Mouse (Mus musculus) cerebellum, adult 11 months (tissue): ENCODE results near the gene 5730522E02Rik.

Source experiments
- DNase-seq: peaks from one replicate; pipeline ENCODE4 v3.0.0; 2022

Gene 5730522E02Rik

DNA sequence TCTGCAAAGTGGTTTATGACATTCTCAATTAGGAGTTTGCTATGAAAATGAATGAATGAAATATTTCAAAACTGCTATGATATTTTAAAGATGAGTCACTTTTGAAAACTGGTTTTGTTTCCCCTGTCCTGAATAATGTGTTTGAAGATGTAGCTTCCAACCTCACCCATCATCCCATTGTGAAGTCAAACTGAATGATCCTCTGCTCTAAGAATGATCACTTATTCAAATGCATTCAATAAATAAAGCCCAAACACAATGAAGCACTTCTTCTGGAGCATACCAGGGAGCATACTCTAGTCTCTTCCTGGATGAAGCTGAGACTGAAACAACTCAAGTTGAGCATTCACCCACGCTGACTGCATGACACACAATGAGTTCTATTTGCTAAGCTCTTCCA lies 438.3 kb downstream of the 5730522E02Rik start:
- DNase-seq, result no peak

DNA sequence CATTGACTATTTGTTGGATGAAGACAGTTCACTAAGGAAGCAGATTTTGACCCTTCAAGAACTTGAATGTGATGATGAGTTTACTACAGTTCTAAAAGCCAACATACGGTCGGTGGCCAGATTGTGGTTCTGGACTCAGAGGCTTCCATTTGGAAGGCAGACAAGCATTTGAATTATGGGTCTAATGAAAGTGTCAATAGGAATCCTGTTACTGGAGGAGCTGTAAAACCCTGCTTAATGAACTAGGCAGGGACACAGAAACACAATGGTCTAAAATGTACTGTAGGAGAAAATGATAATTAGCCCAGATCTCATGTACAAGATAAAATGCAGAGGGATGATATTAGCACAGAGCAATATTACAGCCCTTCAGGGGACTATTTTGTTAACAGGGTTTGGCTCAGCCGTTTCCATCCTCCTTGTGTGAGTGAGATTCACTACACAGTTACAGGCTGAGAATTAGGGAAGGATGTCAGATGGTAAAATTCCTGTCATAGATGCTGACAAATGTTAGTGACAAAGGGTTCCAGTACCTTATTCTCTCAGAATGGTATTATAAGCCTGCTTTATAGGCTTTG lies 439.5 kb downstream of the 5730522E02Rik start:
- no peak for DNase-seq

DNA sequence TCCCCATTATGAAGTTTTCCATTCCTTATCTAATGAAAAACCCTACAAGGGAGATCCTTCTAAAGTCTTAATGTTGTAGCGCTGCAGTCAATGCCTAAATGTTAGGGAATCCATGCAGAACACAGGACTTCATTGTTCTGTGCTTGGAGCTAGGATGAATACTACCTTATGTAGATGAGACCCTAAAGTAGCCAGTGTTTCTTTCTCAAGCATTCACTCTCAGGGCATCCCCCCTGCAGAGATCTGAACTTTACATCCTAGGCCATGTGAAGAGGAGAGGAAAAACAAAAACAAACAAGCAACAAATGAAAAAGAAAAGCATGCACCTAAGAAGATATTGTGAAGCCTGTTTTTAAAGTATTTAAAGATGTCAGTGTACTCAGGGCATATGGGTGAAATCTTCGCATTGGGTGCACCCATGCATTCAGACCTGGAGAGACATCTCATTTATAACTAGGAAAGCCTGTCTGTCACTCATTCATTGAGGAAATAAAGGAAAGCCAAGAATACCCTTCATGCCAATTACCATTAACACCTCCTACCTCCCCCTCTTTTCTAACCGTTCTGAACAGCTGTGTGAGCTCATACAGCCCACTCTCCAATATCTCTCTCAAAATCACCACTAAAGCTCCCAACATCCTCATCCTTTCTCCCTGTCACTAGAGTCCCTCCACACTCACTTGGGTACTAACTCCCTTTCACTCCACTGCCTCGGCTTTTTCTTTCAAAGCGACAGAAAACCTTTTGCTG lies 442.8 kb downstream of the 5730522E02Rik start:
- DNase-seq, result no peak

DNA sequence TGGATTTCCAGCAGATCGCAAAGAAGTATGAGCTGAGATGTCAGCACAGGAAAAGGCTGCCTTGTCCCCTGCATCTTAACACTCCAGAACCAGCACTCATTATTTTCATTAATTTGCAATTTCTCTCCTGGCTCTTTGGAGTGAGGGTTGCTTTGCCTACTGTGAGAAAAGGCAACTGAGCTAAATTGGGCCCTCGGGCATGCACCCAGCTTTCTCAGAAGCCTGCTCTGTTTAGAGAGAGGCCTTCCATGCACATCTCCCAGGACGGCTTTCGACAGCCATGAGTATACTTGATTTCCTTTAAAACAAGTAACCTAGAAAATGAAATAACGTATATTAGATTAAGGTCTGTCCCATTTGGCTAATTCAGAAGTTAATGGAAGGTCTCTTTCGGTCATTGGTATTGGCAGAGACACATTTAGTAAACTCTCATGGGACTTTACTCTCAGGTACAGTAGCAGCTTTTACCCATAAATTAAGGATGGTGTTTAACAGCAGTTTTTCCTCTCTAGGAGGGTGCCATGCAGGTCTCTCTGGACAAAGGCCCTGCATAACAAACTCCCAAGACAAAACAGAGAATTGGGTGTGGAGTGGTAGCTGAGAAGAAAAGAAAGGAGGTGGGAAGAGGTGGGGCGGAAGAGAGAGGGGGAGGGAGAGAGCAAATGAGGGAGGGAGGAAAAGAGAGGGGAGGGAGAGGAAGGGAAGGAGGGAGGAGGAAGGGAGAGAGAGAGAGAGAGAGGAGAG lies 457.2 kb downstream of the 5730522E02Rik start:
- no peak for DNase-seq

DNA sequence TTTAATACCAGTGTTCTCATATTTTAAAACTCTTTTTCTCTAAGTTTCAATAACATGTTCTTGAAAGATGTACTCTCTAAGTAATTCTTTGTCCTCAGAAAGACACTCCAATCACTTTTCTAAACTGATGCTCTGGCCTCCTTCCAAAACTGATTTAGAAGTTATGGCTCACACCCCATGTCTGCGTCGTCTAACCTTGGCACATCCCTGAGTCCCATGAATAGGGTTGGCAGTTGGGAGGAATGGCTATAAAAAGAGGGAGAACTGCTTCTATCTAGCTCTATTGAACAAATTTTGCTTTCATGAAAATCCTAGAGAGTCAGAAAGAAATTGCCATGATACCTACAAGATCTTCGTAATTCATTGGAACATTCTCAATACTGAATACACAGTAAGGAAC lies 458.1 kb downstream of the 5730522E02Rik start:
- no peak for DNase-seq

DNA sequence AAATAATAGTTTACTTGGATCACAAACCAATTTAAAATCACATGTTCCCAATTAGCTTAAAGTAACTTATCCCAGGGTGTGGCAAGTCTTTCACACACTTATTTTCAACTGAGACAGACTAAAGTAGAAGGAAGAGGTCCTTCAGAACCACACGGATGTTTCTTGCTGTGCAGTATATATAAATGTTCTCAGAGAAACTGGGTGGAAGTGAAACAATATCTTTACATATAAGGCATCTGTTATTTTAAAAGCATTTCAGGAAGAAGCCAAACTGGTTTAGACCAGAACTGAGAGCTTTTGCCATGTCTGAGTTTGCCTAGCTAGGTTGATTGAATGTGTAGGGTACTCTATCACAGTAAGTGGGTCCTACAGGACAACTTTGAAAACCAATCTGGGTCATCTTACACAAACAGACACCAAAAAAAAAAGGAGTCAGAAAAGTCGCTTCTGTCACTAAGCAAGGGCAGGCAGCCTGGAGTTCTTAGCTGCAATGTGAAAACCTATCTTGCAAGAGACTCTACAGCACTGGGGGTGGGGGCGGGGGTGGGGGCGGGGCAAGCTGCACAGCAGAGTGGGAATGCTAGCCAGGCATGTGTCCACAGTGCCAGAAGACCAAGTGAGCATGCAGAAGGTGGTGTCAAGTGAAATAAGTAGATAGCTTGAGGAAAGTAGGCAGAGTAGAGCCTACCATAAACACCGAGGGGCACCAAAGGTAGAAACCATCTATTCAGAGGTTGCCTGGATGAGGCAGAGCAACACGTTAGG lies 463.3 kb downstream of the 5730522E02Rik start:
- DNase-seq, result no peak

DNA sequence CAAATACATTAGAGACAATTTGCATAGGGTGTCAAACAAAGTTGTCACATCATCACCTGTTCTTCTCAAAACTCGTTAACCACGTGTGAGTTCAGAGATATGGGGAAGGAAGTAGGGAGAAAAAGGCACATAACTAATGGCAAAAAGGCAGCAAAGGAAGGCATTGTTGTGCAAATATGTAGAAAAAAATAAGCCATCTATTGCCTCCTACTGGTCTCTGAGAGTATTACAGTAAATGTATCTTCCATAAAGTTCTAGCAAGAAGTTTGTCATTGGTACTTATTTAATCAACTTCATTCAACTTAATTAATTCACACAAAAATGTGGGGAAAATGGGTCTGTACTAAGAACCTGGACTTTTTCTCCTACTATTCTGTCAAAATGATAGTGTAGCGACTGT lies 466.9 kb downstream of the 5730522E02Rik start:
- no peak for DNase-seq

DNA sequence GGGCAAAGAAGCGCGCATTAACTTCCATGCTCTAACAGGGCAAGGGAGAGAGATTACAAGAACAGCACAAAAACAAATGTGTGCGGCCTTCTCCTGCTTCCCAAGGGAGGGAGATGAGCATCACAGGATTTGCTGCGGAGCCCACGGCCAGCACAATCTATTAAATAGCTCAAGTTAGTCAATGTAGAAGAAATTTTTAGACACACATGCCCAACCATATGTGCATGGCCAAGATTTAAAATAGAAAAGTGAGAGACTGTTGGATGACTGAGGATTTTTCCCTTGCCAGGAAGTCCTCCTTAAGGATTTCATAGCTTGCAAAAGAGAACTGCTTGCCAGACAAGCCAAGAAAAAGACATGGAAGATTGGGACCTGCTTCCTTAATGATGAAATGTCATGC lies 473.3 kb downstream of the 5730522E02Rik start:
- no peak for DNase-seq

DNA sequence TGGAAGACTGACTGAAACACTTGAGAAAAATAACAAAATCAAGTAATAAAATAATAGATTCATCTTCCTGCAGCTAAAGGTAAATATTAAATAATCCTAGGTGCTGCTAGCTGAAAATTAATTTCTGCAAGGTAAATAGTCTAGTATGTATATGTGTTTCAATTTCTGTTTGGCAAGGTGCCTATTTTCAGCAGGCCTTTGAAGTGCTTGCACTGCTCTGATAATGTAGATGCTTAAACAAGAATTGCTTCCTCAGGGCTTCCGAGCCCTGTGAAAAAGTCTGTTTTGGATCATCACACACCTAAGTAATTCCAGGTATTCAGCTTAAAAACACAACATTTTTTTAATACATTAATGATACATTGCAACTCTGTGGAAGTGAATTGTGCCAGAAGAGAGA lies 481.1 kb downstream of the 5730522E02Rik start:
- no peak for DNase-seq

DNA sequence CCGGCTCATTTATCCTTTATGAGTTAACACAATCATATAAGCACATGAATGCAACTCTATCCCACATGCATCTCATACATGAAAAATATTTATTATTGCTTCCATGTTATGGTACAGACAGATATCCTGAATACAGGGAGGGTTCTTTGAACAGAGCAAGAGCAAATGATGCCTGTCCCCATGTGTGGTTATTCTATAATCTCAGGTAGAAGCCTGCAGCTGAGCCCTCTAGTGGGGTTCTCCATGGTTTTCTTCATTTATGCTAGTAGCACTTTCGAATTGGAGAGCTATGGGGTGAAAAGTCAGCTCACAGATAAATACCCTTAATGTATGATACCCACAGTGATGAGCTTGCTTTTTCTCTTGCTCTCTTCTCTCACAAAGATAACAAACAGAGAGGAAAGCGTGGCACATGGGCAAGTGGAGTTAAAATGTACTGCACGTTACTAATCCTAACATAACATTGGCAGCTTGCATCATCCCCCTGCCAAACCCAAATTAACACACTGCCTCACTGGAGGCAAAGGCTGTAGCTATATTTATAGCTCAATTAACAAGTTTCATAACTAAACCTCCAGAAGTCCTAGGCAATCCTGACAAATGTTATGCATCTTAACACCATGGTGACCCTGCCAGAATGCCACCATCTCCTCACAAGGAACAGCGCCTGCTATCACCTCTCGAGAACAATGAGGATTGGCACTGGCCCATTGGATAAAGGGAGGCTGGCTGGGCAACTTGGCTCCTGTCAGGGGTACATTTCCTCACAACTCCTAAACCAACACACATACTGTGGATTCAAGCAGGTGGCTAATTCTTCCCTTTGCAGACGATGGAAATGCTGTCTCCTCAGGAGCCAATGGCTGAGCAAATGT lies 494.9 kb downstream of the 5730522E02Rik start:
- DNase-seq, result no peak

DNA sequence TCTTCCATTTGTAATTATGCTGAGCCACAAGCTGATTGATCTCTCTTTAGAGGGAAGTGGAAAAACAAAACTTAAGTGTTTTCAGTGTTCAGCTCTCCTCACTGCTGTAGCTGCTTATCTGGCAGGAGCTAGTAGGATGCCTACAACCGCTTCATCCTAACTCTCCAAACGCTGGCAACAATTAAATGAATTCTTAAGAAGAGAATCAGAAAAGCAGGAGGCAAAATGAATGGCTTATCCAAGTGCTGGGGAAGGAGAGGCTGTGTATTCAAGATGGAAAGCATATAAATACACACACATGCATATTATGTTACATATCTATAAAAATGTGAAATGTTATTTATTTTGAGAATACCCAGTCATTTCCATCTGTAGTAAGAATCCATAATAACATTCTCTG lies 500.0 kb downstream of the 5730522E02Rik start:
- DNase-seq, result no peak

DNA sequence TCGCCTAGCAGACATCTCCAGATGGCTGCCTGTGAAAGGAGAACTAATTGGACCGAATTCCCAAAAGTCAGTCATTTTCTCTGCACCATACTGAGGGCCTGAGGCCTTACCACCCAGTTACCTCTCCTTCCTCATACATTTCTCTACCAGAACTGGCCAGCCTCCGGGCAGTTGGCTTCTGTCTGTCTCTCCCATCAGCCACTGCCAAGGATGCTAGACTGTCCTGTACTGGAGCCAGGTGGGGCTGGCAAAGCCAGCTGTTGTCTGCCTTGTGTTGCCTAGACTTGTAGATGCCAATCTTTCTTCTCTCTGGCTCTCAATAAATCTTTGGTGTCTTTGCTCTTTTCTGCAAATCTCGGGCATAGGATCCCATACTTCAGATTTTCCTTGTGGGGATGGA lies 500.7 kb downstream of the 5730522E02Rik start:
- DNase-seq, result no peak

DNA sequence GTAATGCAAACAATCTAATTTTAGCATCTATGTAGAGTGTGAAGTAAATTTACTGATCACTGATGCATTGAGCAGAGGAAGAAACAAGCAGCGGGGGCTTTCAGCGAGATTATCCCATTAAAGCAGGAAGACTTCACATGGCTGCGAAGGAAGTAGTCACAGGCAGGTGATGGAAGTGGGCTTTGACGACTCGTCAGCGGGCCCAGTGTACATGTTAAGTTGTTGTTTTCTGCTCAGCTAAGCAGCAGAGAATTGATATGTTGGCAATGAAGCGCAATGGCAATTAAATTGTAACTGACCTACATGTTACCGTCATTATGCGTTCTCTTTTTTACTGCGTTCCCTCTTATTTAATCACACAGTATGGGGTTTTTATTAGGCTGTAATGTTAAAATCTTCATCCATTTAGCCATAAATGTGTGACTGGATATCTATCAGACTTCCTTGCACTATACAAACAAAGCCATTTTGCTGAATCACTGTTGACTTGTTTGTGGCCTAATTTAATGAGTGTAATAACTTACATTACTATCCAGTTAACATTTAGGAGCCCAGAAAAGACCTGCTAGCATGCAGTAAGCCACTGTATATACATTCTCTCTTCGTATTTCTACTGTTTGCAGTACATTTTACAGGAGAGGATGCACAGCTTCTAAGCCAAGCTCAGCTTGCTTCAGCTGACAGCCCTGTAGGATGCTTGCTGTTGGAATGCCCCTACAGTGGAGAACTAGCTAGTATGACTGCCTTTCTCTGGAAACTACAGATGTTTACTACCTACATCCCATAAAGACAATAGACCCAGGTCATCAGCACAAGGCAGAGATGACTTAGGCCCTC lies 506.0 kb downstream of the 5730522E02Rik start:
- DNase-seq, result no peak

DNA sequence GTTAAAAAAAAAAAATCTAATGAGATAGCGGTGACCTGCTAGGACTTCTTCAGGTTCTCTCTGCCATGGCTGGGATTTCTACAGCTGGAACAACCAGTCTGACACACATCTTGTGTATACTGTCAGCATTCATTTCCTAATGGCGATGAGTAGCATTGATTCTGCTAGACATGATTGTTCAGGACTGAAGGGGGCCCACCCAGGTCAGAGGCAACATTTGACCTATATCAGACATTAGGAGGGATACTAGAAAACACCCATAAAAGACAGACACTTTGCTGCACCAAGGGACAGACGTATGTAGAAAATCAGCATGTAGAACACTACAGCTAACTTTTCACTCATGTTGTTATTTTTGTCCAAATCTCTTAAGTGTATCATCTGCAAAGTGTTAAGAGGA lies 507.8 kb downstream of the 5730522E02Rik start:
- DNase-seq, result no peak

DNA sequence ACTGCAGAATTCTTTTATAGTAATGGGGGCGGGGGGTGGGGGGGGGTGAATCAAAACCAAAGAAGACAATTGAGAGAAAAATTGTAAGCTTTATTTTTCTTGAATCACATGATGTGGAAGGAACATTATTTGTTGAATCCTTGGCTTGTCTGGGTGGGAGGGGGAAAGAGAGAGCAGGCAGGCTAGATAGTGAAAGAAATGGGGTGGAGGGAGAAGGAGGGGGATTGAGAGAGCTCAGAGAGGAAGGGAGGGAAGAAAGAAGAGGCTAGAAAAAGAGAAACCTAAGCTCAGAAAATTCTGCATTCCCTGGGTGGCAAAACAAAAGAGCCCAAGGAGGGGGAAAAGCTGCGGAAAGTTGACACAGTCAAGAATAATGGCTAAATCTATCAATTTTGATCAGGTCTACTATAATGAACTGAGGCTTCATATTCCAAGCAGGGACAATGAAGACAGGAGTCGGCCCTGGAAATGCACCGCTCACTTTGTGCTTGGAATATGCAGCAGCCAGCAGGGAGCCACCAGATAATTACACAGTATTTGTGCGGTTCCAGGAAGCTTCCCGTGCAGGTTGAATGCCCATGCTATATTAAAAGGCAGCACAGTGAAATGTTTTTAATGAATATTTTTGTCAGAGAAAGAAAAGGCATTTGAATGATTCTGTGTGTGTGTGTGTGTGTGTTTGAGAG lies 512.9 kb downstream of the 5730522E02Rik start:
- no peak for DNase-seq

DNA sequence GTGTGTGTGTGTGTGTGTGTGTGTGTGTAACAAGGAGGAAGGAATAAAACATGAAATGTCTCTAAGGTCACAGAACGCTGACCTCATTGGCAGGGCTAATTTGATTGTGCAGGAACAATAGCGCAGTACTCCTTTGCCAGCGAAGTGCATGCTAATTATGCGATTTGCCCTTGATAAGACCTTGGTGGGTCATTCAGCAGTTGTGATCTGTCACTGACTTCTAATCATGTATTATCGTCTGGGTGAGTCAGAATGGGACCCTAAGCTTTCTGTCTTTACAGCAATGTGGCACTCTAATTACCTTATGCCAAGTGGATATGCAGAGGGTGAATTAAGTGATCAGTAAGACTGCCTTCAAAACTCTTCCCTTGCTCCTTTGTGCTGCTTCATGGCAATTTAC lies 514.4 kb downstream of the 5730522E02Rik start:
- DNase-seq, result no peak

DNA sequence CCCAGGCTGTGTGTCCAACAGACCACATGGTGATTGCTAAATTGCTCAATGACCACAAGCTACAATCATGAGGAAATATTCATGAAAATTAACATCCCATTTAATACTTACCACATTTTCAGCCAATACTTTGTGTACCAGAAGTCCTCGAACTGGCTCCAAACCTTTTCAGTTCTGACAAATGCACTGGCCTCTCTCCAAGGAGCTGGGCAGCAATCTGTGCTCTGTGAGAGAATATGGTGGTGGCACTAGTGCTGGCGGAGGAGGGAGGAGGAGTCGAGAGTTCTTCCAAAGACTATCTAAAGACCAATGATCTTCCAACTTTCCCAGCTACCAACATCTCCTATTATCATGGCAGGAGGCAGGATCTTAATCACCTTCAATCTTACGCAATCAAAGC lies 525.8 kb downstream of the 5730522E02Rik start:
- DNase-seq, result no peak

DNA sequence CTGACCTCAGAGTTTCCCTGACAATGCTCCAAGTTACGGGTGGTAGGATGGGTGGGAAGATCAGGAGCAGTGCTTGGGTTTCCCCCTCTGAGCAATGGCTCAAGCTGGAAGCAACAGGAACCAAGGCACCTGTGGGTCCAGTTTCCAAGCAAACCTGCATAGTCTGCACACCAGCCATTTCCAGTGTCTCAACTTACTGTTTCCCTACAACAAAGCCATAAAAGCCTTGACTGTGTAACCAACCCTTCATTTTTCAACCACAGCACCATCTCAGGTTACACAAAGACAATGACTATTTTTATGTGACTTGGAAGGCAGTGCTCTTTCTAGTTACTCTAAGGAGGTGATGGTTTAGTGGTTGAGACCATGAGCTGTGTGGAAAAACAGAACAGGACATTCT lies 530.7 kb downstream of the 5730522E02Rik start:
- DNase-seq, result no peak

DNA sequence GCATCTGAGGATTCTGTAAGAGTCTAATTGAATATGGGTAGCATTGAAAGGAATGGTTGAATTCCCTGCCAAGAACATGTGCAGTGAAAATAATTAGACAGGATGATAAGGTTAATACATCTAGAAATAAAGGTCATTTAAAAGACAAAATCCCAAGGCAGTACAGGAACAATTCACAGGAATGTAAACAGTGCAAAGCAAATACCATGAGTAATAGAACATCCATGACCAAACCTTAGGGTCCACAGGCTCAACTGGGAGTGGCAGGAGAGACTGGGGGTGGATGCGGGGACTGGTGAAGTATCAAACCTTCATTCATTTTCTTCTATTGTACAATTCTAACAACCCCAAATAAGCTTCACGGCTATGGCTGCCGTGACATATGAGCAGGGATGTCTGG lies 536.4 kb downstream of the 5730522E02Rik start:
- no peak for DNase-seq

DNA sequence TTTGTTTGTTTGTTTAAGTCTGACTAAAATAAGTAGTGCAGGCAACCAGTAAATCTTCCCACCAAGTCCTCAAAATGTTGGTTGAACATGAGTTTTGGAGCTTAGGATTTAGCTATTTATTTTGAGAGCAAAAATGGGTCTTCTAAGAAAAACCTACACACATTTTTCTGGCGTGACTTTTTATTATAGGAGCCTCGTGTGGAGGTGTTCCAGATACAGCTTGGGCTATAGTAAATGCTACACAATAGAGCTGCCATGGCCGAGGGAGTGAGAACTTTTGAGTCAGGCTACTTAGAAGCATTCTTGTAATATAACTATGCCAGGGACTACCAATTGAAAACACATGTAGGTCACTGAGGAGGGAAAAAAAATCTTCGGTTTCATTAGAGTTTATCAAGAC lies 540.5 kb downstream of the 5730522E02Rik start:
- no peak for DNase-seq

DNA sequence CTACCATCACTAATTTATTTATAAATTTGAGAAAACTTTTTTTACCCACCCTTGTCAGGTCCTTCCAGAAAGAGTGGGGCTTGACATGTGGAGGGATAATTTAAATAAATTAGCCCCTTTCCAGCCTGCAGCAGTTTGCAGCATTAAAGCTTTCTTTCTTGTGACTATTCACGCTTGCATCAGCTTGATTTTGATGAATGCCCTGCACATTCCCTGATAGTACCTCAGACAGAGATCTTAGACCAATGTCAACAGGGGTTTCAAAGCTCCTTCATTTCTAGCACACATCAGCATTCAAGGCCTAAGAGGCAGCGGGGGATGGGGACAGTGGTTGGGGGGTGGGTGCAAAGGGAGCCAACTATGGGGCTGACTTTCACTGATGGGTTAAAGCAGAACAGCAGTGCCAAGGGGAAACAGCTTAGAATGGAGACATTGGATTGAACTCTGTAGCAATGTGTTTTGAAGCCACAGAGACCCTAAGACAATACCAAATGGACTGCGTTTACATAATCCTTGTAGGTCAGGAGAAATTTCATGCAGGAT lies 545.9 kb downstream of the 5730522E02Rik start:
- DNase-seq, result no peak
